Mouse (Mus musculus): ENCODE measurements around the gene Ctcf. TPM values are rescaled to one million over a fixed set of nuclear protein-coding genes. Genes with fewer than 3 reads are reported as not detected.
A peak's percentile ranks its signal among the peaks of the same experiment; 100 is the strongest.

The Ctcf gene
- polyA plus RNA-seq, 1 experiment = 123 TPM

- peak overlapping the region; percentile 0; the same call in 1 of the 2 replicates for H3K27ac ChIP-seq (ENCODE audit: insufficient read depth, low read length)
- H3K9me3 ChIP-seq (replicated peaks; ENCODE audit: control insufficient read depth, insufficient read depth, low read length, poor library complexity, severe bottlenecking) = no peaks in the 10 kb centered on the region
- peaks cover 26% of the 10 kb centered on the region for H3K36me3 ChIP-seq (ENCODE audit: control insufficient read depth, insufficient read depth, low read length, poor library complexity, severe bottlenecking)
- no peak overlapping the region for H3K4me3 ChIP-seq (ENCODE audit: low read depth, low read length)
- H3K9ac ChIP-seq (ENCODE audit: low read depth, poor library complexity, severe bottlenecking) = peak overlapping the region; percentile 84
- peaks cover 3% of the 10 kb centered on the region for H3K4me1 ChIP-seq (ENCODE audit: control insufficient read depth, insufficient read depth, low read length)
- TF ChIP-seq CTCF (IDR thresholded peaks at IDR 0.05; ENCODE audit: low read depth, low read length) = no peak
- no peaks in the 10 kb centered on the region for H3K27me3 ChIP-seq (ENCODE audit: control insufficient read depth, insufficient read depth, low read length, poor library complexity, severe bottlenecking)
These were observed 49.0 kb downstream of the Ctcf start for GRCm38 (mm10) chr8:105685325-105685724.

GRCm38 (mm10) chr8:105685796-105686308, 49.5 kb downstream of the Ctcf start, which contains the start of gene Carmil2:
TSS of gene Carmil2 (plus strand) at chr8:105686274.
- peaks cover 21% of the 10 kb centered on the region for H3K36me3 ChIP-seq (ENCODE audit: control insufficient read depth, insufficient read depth, low read length, poor library complexity, severe bottlenecking)
- TF ChIP-seq CTCF (IDR thresholded peaks at IDR 0.05; ENCODE audit: low read depth, low read length) (peak; percentile 95), POLR2A (IDR thresholded peaks at IDR 0.05; ENCODE audit: insufficient read depth, low read length) (no peak)
- peak within 1 kb of the TSS; percentile 53 for H3K4me3 ChIP-seq (ENCODE audit: low read depth, low read length)
- no peaks in the 10 kb centered on the region for H3K9me3 ChIP-seq (replicated peaks; ENCODE audit: control insufficient read depth, insufficient read depth, low read length, poor library complexity, severe bottlenecking)
- H3K9ac ChIP-seq (ENCODE audit: low read depth, poor library complexity, severe bottlenecking) = peak within 1 kb of the TSS; percentile 84
- H3K27ac ChIP-seq (ENCODE audit: insufficient read depth, low read length) = peak within 1 kb of the TSS; percentile 11; the same call in 1 of the 2 replicates
- H3K4me1 ChIP-seq (ENCODE audit: control insufficient read depth, insufficient read depth, low read length) = peaks cover 3% of the 10 kb centered on the region
- no peaks in the 10 kb centered on the region for H3K27me3 ChIP-seq (ENCODE audit: control insufficient read depth, insufficient read depth, low read length, poor library complexity, severe bottlenecking)

- H3K36me3 ChIP-seq (ENCODE audit: control insufficient read depth, insufficient read depth, low read length, poor library complexity, severe bottlenecking) = peaks cover 15% of the 10 kb centered on the region
- TF ChIP-seq POLR2A (IDR thresholded peaks at IDR 0.05; ENCODE audit: insufficient read depth, low read length) (no peak), CTCF (IDR thresholded peaks at IDR 0.05; ENCODE audit: low read depth, low read length) (no peak), EP300 (IDR thresholded peaks at IDR 0.05; ENCODE audit: insufficient read depth, low read depth, low read length) (no peak)
- no peaks in the 10 kb centered on the region for H3K9me3 ChIP-seq (replicated peaks; ENCODE audit: control insufficient read depth, insufficient read depth, low read length, poor library complexity, severe bottlenecking)
- H3K27me3 ChIP-seq (ENCODE audit: control insufficient read depth, insufficient read depth, low read length, poor library complexity, severe bottlenecking) = no peaks in the 10 kb centered on the region
- peaks cover 3% of the 10 kb centered on the region for H3K4me1 ChIP-seq (ENCODE audit: control insufficient read depth, insufficient read depth, low read length)
- 0 out of 2 replicates have a peak overlapping the region, but pooled peaks have one; percentile 5 for H3K27ac ChIP-seq (ENCODE audit: insufficient read depth, low read length)
- peak overlapping the region; percentile 84 for H3K9ac ChIP-seq (ENCODE audit: low read depth, poor library complexity, severe bottlenecking)
- peak overlapping the region; percentile 53 for H3K4me3 ChIP-seq (ENCODE audit: low read depth, low read length)
These were observed 50.2 kb downstream of the Ctcf start for GRCm38 (mm10) chr8:105686551-105686950.

GRCm38 (mm10) chr8:105687512-105687911, 51.1 kb downstream of the Ctcf start:
- Histone ChIP-seq H3K4me3 (ENCODE audit: low read depth, low read length) (peak overlapping the region; percentile 13; the same call in 1 of the 2 replicates), H3K36me3 (ENCODE audit: control insufficient read depth, insufficient read depth, low read length, poor library complexity, severe bottlenecking) (peaks cover 7% of the 10 kb centered on the region; the same call in 1 of the 2 replicates), H3K27me3 (ENCODE audit: control insufficient read depth, insufficient read depth, low read length, poor library complexity, severe bottlenecking) (no peaks in the 10 kb centered on the region), H3K9me3 (replicated peaks; ENCODE audit: control insufficient read depth, insufficient read depth, low read length, poor library complexity, severe bottlenecking) (no peaks in the 10 kb centered on the region), H3K27ac (ENCODE audit: insufficient read depth, low read length) (peak overlapping the region; percentile 0; the same call in 1 of the 2 replicates), H3K4me1 (ENCODE audit: control insufficient read depth, insufficient read depth, low read length) (peaks cover 3% of the 10 kb centered on the region), H3K9ac (ENCODE audit: low read depth, poor library complexity, severe bottlenecking) (peak overlapping the region; percentile 26; the same call in 1 of the 2 replicates)
- TF ChIP-seq CTCF (IDR thresholded peaks at IDR 0.05; ENCODE audit: low read depth, low read length) = no peak
- TF ChIP-seq EP300 (IDR thresholded peaks at IDR 0.05; ENCODE audit: insufficient read depth, low read depth, low read length) = no peak
- TF ChIP-seq POLR2A (IDR thresholded peaks at IDR 0.05; ENCODE audit: insufficient read depth, low read length) = no peak

- Histone ChIP-seq H3K4me1 (ENCODE audit: control insufficient read depth, insufficient read depth, low read length) (peaks cover 3% of the 10 kb centered on the region), H3K9me3 (replicated peaks; ENCODE audit: control insufficient read depth, insufficient read depth, low read length, poor library complexity, severe bottlenecking) (no peaks in the 10 kb centered on the region), H3K4me3 (ENCODE audit: low read depth, low read length) (no peak overlapping the region), H3K27me3 (ENCODE audit: control insufficient read depth, insufficient read depth, low read length, poor library complexity, severe bottlenecking) (no peaks in the 10 kb centered on the region), H3K27ac (ENCODE audit: insufficient read depth, low read length) (no peak overlapping the region), H3K36me3 (ENCODE audit: control insufficient read depth, insufficient read depth, low read length, poor library complexity, severe bottlenecking) (0 out of 2 replicates have a peak, but pooled peaks cover 2% of the 10 kb centered on the region), H3K9ac (ENCODE audit: low read depth, poor library complexity, severe bottlenecking) (peak overlapping the region; percentile 26; the same call in 1 of the 2 replicates)
- TF ChIP-seq POLR2A (IDR thresholded peaks at IDR 0.05; ENCODE audit: insufficient read depth, low read length) (no peak), EP300 (IDR thresholded peaks at IDR 0.05; ENCODE audit: insufficient read depth, low read depth, low read length) (no peak), CTCF (IDR thresholded peaks at IDR 0.05; ENCODE audit: low read depth, low read length) (no peak)
These were observed 51.9 kb downstream of the Ctcf start for GRCm38 (mm10) chr8:105688242-105688752.

GRCm38 (mm10) chr8:105689256-105689982, 53.1 kb downstream of the Ctcf start:
- H3K4me1 ChIP-seq (ENCODE audit: control insufficient read depth, insufficient read depth, low read length) = peaks cover 3% of the 10 kb centered on the region
- no peak for TF ChIP-seq EP300 (IDR thresholded peaks at IDR 0.05; ENCODE audit: insufficient read depth, low read depth, low read length)
- TF ChIP-seq POLR2A (IDR thresholded peaks at IDR 0.05; ENCODE audit: insufficient read depth, low read length) = no peak
- no peak for TF ChIP-seq CTCF (IDR thresholded peaks at IDR 0.05; ENCODE audit: low read depth, low read length)
- H3K27ac ChIP-seq (ENCODE audit: insufficient read depth, low read length) = no peak overlapping the region
- H3K4me3 ChIP-seq (ENCODE audit: low read depth, low read length) = no peak overlapping the region
- no peak overlapping the region for H3K9ac ChIP-seq (ENCODE audit: low read depth, poor library complexity, severe bottlenecking)
- H3K27me3 ChIP-seq (ENCODE audit: control insufficient read depth, insufficient read depth, low read length, poor library complexity, severe bottlenecking) = no peaks in the 10 kb centered on the region
- H3K36me3 ChIP-seq (ENCODE audit: control insufficient read depth, insufficient read depth, low read length, poor library complexity, severe bottlenecking) = no peaks in the 10 kb centered on the region
- H3K9me3 ChIP-seq (replicated peaks; ENCODE audit: control insufficient read depth, insufficient read depth, low read length, poor library complexity, severe bottlenecking) = no peaks in the 10 kb centered on the region
